Mouse (Mus musculus): Measurements from ENCODE around the gene Zgrf1.

Gene Zgrf1

DNA sequence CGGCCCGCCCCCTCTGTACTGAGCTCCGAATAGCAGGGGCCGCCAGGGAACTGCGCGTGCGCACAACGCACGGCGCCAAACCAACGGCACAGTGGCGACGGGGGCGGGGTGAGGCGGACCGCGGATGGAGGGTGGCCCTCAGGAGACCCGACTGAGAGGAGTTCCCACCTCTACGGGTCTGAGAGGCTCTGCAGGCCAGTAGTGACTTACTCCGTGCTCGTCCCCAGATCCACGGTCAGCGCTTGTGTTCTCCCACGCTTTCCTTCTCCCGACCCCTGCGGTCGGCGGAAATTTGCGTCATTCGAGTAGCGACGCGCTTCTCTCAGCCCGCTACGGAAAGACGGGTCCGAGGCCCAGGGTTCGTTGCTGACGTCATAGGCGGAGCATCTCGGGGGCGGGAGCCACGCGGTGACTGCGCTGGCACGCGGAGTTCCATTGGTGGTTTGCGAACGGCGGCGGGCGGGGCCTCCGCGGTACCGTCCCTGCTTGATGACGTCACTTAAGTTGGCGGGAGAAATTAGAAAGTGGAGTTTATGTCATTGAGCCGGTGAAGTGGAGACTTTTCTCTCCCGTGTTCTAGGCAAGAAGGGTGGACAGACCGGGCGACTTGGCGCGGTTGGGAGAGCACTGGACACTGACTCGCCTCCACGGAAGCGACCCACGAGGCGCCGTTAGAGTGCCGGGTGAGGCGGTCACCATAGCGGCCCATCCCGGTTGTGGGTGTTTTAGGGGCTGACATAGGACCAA lies at the start of gene Zgrf1, which contains the start of gene Larp7:
Zgrf1 (plus strand) TSS at position 517 of the 747 bp plus-strand sequence.
Larp7 (minus strand) TSS at position 377 of the 747 bp plus-strand sequence.
- DNase-seq: peak; percentile 98 to 99

DNA sequence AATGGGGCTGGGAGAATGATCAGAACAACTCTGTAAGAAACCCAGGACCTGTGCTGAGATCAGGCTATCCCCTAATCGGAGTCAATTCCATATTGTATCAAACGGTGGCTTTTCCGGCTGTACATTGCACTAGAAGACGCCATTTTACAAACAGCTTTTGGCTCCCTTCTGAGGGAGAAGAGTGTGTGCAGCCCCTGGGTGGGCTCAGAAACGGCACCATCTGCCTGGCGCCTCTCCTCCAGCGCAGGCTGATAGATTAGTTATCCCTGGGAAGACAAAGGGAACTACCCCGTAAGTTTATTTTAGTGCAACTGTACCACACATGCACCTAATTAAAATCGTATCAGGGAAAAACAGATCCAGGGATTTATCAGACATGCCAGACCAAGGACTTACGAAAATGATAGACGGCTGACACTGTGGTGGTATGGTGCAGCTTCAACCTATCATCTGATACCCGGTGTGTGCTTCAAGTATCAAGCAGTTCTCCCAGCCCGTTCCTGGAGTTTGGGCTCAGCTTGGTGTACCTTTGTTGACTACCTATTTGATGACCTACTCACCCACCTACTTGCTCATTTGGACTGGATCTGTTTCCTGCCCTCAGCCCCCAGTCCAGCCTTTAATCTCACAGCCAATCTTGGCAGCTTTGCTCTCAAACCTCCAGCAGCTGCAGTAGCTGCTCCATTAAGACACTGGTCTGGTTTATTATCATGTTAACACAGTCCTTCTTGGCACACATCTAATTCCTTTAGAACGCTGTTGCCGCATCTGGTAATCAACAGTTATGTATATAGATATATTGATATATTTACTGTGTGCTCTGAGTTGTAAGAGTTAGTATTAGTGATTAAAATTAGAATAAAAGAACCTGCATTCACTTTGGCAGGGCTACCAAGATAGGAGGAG lies 45.2 kb upstream of the Zgrf1 start:
- DNase-seq: no peak

DNA sequence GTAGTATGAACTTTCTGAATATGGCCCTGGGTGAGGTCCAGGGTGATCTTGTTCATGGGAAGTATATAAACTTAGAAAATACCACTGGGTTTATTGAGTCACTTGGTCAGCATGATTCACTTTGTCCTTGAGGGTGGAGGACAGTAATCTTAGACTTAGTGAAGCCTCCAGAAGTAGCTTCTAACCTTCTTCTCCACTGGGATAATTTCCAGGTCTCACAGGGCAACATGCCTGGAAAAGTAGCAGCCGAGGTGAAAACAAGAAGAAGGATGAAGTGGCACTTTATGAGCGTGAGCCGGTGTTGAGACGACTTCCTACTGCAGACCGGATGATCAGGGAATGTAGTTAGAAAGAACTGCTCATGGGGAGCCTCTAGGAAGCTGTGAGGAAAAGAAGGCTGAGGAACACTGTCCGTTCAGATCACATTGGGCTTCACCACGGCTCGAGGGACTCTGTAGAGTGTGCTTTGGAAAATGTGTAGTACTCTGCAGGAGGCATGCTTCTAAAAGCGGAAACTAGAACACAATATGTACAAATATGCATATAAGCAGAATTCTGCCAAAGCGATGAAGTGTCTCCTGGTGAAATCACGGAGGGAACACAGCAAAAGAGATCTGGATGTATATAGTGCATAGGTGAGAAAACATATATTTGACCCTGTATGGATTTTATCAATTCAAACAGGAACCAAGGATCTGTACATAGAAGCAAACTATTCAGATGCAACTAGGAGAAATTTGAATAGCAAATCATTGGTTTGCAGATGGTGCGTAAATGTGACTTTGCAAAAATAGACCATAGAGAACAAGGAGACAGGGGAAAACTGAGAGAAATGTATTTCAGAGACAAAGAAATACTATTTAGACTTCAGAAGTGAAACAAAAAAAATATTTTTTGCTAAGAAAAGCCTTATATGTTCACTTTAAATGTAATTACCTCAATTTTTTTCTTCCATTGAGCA lies 41.2 kb upstream of the Zgrf1 start:
- DNase-seq: no peak

DNA sequence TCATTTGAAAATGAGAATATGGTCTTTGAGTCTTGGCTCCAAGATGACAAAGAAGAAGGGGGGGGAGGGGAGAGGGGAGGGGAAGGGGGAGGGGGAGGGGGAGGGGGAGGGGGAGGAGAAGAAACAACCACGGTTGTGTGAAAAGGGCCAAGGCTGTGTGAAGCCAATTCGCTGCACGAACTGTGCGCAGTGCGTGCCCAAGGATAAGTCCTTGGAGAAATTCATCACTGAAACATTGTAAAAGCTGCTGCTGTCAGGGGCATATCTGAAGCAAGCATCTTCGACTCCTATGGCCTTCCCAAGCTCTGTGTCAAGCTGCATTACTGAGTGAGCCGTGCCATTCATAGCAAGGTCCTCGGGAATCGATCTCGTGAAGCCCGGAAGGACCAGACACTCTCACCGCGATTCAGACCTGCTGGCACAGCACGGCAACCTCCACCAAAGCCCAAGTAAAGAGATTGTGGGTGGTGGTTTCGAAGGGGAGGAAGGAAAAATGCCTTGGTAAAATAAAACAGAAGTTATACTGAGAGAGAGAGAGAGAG lies 40.4 kb upstream of the Zgrf1 start:
- DNase-seq: no peak

DNA sequence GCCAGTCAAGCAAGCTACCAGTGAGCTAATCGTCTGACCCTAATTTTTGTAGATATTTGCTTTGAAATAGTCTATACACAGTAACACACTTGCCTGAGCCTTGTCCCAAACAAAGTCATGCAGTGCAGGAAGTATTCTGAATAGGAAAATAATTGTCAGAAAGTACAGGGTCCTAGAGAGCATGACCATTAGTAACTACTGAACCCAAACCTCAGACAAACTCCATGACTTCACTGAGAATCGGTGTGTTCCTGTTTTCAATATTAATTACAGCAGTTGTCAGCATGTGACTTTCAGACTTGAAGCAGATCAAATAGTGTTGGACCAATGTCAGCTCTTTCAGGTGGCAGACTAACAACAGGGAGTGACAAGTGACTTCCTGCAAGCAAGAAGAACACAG lies 39.6 kb upstream of the Zgrf1 start:
- DNase-seq: no peak

DNA sequence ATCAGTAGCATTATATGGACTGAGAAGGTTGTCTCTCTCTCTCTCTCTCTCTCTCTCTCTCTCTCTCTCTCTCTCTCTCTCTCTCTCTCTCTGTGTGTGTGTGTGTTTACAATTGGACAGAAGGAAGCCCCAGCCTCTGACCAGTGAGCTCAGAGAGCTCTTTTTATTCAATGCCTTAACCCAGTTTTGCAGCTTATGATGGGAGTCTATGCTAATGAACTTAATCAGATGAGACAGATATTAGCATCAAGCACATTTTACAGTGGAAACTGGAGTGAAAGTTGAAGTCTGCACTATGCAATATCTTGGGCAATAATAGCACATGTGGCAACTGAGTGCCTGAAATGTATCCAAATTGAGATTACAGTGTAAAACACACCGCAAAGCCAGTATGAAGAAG lies 38.0 kb upstream of the Zgrf1 start:
- no peak for DNase-seq

DNA sequence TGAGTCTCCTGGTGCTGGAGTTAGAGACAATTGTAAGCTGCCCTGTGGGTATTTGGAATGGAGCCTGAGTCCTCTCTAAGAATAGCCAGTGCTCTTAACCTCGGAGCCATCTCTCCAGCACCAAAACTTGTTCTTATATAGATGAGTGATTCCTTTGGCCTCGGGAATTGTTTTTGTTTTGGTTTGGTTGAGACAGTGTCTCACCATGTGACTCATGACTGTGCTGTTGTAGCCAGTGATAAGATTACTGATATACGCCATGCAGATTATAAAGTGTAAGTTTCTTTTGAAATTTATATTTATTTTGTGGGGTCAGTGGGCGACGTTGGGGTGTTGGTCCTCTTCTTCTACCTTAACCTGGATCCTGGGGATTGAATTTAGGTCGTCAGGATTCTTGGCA lies 33.0 kb upstream of the Zgrf1 start:
- no peak for DNase-seq

DNA sequence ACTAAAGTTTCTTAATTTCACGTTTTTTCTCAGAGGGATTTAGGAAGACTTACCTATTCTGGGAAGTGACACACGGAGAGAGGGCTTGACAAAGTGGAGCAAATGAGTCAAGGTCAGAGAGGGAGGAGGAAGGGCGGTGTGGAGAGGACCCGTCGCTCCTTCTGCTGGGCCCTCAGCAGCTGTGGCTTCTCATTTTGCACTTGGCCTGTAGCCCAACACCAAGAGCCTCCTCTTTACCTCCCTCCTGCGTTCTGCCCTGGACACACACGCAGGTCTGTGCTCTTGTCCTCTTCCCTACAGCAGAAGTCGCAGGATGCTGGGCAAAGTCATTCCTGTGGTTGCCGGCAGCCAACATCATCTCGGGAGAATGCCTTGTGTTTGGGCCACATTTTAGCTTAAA lies 32.1 kb upstream of the Zgrf1 start:
- no peak for DNase-seq

DNA sequence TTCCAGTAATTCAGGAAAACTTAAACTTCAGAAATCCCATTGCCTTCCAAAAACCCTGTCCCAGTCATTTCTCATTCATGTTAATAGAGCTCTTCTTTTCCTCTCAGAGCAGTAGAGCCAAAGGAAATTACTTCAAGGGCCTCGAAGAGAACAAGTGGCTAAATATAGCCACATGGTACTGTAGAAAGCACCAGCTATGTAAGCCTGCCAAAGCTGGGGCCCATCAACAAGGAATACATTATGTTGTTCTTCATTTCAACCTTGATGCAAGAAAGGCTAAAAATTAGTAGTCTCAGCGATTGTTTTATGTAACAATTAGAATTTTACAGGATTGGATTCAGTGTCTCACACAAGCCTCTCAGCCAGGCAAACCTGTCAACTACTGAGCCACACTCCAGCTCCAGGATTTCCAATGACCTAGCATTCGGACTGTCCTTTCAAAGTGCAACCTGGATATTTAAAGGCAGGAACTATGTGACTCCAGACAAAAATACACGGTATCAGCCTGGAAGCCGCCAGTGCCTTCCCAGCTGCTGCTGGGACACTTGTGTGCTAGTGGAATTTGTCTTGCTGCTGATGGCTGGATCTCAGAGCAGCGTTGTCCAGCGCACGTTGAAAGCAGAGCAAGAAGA lies 28.0 kb upstream of the Zgrf1 start:
- no peak for DNase-seq

DNA sequence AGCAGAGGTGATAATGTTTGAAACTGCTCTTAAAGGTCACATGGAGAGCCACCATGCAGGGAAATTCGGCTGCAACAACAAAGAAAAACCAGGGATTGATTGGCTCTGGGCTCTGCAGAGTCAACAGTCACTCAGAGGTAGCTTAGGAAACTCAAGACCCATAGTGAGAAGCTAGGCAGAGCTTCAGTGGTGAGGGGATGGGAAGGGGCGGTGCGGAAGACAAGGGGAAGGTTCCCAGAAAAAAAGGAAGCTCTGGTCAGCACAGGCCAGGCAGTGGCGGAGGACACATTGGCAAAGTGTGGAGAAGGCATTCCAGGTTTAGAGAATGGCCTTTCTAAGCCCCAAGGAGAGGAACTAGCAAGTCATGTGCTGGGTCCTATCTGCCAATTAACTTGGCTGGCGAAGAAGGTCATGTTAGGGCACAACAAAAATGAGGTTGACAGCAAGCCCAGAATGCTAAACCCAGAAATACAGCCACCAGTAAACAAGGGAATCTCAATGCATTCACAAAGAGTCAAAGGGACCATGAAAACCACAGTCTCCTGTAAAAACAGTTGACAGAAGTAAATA lies 25.7 kb upstream of the Zgrf1 start:
- DNase-seq: no peak

DNA sequence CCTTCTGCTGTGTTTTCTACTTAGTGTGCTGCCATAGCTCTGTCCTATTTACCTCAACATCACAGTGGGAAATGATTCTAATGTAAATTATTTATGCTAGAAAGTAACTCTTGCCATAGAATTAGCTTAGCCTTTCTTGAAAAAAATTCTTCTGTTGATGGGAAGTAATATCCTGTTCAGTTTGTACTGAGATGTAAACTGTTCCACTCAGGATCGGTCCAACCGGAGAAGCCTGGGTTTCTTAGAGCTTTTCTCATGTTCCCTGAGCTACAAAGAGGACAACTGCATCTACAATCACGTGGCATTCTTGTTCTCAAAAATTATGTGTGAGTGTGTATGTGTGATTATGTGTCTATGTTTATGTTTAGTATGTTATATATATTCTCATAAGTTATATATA lies 24.1 kb upstream of the Zgrf1 start:
- DNase-seq: no peak

DNA sequence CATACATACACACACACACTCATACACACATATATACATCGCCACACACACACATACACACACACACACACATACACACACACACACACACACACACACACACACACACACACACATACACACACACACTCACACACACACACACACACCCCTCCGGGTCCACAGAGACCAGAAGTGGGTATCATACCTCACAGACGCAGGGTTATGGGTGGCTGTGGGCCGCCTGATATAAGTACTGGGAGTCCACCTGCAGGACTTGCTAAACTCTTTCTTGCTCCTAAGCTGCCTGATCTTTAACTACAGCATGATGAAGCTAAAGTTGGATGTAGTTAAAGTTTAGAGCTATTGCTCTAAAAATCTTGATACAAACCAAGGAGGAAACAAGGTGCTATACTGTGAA lies 23.5 kb upstream of the Zgrf1 start:
- DNase-seq: no peak

DNA sequence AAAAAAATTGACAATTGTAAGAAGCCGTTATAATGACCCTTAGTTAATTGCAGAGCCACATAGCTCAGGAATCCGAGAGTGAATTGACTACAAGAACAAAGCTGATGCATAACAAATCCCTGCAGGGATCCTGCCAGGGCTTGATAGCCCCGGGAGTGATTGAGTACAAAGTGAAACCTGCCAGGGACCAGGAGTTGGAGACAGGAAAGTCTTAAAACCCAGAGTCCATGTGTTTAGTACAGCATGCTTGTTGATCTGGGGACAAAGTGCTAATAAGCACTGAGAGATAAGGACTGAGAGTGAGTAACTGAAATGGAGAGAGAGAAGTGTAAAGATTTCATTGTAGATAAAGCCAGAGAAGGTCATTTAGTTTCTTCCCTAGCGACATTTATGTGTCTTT lies 23.0 kb upstream of the Zgrf1 start:
- DNase-seq: no peak

DNA sequence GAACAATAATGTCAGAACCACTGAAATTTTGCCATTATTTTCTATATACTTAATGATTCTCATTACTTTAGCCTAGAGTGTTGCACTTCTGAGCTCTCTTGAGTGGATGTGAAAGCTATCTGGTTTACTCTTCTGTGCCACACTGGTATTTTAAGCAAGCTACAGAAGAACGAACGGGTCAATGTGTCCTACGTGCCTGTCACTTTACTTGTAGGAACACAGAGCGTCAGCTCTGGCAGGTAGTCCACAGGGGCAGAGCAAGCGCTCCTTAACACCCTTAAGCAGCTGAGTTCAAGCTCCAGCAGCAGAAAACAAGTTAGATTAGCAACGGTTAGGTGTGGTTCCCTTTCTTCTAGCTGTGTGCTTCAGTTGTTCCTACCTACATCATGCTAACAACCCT lies 14.1 kb upstream of the Zgrf1 start:
- no peak for DNase-seq

DNA sequence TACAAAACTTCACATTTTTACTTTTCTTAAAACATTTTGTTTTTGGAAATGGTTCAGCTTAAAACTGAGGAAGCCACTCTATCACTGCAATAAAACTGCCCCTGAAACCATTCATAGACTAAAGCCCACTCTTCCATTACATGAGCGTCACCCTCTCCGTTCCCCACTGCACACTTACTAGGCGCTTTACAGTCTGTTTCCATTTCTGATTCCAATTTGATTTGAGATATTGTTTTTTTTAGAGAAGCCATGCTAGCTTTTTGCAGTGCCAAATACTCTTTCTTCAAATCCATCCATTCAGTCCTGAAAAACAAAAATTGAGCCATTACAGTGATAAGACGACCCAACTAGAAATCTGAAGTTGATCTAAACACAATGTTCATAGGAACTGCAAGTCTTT lies 9.3 kb upstream of the Zgrf1 start:
- no peak for DNase-seq

DNA sequence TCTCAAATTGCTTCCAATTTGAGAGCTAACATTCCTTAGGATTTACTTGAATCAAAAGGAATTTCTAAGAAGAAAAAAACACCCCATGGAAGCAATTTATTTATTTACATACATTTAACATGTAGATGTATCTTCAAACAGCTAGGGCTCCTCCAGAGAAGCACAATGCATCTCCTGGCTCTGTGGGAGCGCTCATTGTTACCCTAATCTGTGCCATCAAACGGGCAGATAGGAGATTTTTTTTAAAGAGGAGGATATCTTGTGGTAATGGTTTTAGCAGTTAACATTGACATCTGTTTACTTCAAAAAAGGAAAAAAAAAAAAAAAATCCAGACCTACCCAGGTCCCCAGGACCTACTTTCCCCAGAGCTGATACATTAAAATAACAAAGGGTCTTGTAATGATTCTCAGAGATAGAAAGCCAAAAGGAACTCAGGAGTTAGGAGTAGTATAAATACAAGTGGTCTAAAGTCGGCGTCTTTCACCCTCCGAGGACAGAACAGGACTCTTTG lies 8.6 kb upstream of the Zgrf1 start:
- DNase-seq: no peak

DNA sequence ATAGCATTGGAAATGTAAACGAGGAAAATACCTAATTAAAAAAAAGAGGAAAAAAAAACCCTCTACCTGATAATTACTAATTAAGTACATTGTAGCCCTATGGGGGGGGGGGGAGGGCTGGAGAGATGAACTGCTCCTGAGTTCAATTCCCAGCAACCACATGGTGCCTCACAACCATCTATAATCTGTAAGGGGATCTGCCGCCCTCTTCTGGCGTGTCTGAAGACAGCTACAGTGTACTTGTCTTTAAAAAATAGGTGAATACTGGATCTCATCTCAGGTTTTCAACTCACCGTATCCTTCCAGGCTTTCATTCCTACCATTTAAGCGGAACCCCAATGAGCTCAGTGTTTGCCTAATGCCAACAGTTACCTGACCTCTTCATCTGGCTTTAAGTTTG lies 5.4 kb upstream of the Zgrf1 start:
- peak; percentile 47 to 48 for DNase-seq

DNA sequence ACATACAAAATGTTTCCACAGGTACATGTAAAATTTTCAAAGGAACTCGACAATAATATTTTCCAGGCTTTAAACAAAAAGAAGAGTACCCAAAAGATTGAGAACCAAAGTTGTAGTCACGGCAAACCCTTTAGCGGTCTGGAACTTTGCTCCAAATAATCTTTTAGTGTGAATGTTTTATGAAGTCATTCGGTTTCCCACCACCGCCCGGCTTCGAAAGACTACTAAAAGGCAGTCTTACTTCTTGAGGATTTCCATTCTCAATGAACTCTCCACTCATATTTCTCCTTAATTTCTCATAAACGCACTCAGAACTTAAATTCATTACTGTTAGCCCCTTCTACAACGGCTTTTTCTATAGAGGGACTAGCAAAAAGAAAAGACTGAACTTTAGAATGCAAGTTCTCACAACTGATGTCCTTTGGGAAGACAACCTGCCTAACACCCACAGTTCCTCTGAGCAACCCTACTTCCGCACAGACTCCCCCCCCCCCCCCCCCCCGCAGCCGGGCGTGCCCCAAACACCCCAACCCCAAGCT lies 786 bp upstream of the Zgrf1 start:
- peak in 1 of 2 experiments; percentile 21 for DNase-seq

DNA sequence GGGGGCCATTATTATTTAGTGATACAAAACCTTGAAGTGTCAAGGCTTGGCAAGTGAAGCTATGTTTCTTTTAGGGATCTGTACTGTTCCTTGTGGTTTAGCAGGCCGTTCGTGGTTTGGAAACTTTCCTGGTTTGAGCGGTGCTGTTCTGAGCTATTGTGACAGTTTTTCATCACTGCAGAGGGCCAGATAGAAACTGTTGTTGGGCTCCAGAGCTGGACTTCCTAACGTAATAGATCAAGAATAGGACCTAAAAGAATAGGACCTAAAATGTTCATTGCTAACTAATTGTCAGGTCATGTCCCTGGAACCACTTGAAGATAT lies 393 bp downstream of the Zgrf1 start:
- DNase-seq: no peak

DNA sequence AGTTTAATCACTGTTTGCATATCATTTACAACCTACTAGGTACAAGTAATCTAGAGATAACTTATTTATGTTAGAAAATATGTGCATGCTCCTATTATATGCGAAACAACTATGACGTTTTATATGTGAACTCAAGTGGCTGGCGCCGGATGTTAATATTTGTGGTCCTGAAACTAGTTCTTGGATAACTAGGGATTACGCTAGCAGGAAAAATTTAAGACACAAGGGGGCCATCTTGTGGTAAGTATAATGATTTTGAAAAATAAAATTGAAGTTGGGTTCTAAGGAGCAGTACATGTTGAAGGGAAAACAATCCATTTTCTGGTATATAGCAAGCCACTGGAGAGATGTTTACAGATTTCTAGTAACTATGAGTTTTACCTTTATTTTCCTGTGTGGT lies 1.4 kb downstream of the Zgrf1 start:
- DNase-seq: no peak

DNA sequence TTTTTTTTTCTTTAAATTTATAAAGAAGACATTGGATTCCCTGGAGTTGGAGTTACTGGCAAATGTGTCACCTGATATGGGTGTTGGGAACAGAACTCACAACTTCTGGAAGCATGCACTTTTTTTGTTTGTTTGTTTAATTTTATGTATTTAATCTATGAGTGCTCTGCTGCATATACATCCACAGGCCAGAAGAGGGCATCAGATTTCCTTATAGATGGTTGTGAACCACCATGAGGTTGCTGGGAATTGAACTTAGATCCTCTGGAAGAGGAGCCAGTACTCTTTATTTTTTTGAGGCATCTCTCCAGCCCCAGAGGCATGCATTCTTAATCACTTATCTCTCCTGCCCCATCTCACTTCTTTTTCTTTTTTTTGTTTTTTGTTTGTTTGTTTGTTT lies 4.9 kb downstream of the Zgrf1 start:
- DNase-seq: peak in 1 of 2 experiments; percentile 5

All from B cell, adult 2 months (primary cell).